Mouse (Mus musculus) left cerebral cortex, adult 11 months (tissue): ENCODE data around the gene Zscan21.

ENCODE experiments used
- DNase-seq: peaks from one replicate; pipeline ENCODE4 v3.0.0; 2022; ENCODE audit warnings: low spot score

Zscan21 gene

DNA sequence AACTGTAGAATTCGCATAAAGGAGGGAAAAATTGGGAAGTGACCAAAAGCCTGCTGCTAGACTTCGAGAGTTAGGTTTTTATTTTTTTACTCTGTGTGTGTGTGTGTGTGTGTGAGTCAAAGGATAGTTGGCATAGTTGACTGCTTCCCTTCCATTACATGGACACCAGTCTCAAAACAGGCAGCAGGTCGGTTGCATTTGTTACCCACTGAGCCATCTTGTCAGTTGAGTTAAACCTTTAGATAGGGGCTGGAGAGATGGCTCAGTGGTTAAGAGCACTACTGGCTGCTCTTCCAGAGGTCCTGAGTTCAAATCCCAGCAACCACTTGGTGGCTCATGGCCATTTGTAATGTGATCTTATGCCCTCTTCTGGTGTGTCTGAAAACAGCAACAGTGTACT, 1.3 kb downstream of the Zscan21 start:
- DNase-seq: no peak

DNA sequence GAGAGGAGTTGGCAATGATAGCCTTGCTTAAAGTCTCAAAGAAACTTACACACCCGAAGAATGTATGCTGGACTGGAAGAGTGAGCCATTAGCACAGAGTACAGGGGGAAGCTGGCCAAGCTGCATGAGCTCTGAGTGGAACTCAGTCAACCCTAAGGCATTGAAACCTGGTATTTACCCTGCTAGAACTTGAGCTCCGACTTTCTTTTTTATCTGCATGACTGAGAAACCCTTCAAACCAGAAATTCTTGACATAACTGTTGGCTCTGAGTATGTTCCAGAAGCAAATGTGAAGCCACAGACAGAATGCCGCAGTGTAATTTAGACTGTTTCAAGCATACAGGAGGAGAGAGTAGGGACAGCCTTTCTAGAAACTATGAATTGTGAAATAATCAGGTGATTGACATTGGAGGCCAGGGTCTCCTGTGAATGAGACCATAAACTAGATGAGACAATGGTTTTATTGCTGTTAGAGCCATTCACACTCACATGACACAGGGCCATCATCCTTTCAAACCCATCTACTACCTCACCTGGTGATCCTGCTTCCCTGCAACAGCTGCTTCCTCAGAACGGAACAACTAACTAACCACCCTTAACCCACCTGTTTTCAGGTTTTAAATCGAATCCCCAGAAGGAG, 15.8 kb downstream of the Zscan21 start:
- no peak for DNase-seq

DNA sequence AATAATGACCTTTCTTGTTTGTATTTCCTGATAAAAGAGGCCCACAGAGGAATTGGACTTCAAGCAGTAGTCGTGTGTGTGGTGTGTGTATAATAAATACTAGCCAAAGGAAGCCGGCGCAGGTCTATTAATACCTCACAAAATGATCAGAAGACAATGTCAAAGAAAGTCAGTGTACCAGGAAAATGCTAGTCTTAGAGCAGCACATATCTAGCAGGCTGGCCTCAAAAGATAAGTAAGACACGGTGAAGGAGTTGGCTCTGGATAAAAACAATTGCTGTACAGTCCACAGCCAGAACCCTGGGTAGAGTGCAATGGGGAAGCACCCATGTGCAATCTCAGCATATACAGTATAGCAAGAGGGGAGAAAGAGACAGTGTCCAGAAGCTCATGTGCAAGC, 20.6 kb downstream of the Zscan21 start:
- no peak for DNase-seq

DNA sequence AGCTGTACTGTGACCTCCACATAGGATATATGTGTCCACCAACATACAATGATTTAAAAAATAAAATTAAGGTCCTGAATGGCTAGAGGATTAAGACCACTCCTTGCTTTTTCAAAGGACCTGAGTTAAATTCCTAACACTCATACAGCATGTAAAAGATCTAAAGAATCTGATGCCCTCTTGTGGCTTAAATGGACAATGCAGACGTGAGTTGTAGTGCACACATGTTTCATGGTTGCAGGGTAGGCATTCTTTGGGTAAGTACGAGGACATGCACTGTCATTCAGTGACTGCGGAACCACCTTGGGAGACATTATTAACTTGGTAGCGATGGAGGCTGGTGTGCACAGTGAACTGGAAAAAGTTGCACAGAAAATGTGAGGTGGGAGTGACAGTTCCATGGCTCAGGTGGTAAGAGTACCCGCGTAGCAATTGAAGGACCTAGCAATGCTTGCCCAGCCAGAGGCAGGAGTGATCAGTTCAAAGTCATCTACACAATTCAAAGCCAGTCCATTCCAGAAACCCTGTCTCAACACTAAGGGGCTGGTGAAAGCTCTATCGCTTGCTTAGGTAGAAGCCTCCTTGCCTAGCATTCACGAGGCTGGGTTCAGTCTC, 21.3 kb downstream of the Zscan21 start:
- DNase-seq: no peak

DNA sequence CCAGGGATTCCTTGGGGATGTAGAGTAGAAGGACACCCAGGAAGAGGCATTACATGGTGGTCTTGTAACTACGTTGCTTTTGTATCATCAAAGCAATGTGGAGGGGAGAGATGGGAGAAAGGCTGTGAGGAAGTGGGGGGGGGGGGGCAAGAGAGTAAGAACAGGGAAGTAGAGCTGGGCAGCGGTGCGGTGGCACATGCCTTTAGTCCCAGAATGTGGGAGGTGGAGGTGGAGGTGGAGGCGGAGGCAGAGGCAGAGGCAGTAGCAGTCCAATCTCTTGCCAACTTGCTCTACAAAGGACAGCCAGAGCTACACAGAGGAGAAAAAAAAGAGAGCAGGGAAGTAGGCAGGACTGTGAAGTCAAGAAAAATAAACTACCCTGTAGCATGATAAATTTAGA, 21.9 kb downstream of the Zscan21 start:
- no peak for DNase-seq

DNA sequence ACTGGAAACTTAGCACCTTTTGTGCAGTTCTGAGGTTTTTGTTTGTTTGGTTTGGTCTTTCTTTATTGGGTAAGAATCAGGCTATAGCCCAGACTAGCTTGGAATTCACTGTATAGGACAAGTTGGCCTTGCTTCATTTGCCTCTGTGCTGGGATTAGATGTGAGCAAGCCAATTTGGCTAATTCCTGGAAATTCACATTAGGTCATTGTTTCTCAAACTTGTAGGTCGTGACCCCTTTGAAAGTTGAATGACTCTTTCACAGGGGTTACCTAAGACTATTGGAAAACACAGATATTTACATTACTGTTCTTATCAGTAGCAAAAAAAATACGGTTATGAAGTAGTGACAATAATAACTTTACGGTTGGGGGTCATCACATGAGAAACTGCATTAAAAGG, 37.7 kb downstream of the Zscan21 start:
- no peak for DNase-seq

DNA sequence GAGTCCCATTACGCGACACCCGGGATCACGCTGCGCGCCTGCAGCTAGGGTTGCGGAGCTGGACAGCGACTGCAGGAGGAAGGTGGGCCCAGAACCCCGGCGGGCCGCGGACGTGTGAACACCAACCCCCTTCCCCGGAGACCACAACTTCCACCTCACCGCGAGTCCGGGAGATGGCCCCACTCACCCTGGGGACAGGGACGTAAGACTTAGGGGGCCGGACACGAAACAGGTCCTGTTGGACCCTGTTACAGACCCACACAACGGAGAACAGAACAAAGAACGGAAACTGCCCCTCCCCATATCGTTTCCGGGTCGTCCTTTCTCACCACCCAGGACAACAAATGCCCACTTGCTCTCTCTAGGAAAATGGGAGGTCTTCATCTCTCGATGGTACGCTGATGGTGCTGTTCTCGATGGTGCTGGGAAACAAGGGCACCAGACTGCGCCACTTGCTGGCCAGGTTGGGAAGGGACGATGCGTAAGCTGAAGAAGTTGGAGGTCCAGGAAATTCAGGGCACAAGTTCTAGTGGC, 38.8 kb downstream of the Zscan21 start, which contains the start of gene Zfp113:
Gene Zfp113, minus strand, starts transcription at position 302 of the 534 bp plus-strand sequence.
- peak; percentile 89 for DNase-seq

DNA sequence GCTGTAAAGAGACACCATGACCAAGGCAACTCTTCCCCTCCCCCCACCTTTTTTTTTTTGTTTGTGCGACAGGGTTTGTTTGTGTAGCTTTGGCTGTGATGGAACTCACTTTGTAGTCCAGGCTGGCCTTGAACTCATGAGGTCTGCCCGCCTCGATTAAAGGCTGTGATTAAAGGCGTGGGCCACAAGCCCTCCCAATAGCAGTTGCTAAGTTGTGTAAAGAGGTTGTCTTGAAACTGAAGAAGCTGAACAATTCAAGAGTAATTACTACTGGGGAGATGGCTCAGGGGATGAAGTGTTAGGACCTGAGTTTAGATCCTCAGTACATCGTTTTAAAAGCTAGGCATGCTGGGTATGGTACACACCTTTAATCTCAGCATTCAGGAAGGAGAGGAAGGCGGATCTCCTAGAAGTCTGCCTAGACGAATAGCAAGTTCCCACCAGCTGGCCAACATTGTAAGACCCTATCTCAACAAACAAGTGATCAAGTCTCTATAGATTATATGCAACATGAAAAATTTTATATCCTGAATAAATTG, 43.6 kb downstream of the Zscan21 start:
- DNase-seq: no peak

DNA sequence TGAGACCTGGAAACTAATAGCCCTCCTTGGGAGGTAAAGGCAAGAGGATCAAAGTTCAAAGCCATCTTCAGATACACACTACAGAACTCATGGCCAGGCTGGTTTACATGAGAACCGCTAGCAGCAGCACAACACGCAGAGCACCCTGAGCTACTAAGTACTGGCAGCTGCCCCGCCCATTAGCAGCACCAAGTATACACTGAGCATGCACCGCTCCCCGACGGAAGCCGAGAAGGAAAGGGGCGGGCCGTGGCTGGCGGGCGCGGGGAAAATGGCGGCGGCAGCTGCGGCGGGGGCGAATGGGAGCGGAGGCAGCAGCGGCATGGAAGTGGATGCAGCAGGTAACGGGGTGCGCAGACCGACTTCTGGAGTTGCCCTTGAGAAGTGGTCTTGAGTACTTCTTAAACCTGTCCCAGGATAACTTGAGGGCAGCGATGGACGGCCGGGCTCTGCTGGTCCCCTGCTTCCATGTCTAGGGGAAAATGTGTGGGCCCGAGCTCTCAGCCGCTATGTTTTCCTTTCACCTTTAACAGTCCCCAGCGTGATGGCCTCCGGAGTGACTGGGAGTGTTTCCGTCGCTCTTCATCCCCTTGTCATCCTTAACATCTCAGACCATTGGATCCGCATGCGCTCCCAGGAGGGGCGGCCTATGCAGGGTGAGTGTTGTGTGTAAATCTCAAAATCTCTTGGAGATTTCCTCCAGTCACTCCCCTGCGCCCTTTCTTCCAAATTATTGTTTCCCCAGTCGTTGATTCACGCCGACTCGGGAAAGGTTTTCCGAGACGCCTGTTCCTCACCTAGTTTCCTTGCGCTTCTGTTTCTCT, 44.4 kb downstream of the Zscan21 start, which contains the start of gene Cops6:
Gene Cops6, plus strand, starts transcription at position 230 of the 824 bp plus-strand sequence.
- peak; percentile 84 for DNase-seq

DNA sequence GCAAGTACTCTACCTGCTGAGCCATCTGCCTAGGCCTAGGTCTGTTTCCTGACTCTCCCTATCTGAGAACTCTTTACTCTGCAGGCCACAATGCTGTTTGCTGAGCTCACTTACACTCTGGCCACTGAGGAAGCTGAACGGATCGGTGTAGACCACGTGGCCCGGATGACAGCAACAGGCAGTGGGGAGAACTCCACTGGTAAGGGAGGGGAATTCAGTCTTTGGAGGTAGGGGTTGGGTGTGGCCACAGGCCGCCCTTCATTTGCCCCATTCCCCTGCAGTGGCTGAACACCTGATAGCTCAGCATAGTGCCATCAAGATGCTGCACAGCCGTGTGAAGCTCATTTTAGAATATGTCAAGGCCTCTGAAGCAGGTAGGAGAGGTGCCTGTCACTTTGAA, 46.3 kb downstream of the Zscan21 start:
- DNase-seq: no peak

DNA sequence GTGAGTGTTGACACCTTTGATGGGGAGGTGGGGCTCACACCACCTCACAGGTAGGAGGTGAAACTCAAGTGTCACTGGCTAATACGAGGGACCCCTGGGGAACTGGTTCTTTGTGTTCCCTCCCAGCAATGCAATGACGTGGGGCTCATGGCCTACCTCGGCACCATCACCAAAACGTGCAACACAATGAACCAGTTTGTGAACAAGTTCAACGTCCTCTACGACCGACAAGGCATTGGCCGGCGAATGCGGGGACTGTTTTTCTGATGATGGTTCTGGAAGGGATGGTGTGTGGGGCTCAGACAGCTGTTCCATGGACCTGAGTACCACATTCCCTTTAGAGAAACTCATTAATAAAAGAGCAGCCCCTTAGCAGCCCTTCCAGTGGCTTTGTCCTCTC, 46.9 kb downstream of the Zscan21 start:
- DNase-seq: no peak

DNA sequence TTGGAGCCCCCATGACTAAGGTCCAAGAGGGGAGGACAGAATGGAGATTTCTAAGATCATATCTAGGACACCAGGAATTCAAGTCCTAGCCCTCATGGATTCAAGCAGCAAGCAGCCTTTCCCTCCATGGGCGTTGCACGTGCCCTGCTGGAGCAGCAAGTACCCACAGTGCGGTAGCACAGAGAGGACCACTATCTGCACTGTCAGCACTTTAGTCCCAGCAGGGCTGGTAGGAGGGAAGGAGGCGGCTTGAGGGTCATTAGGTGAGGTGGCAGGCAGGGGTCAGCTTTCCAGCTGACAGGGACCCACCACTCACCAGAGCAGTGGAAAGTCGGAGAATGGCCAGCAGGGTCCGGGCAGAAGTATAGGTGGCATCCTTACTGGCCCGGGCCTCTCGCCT, 48.9 kb downstream of the Zscan21 start:
- no peak for DNase-seq

DNA sequence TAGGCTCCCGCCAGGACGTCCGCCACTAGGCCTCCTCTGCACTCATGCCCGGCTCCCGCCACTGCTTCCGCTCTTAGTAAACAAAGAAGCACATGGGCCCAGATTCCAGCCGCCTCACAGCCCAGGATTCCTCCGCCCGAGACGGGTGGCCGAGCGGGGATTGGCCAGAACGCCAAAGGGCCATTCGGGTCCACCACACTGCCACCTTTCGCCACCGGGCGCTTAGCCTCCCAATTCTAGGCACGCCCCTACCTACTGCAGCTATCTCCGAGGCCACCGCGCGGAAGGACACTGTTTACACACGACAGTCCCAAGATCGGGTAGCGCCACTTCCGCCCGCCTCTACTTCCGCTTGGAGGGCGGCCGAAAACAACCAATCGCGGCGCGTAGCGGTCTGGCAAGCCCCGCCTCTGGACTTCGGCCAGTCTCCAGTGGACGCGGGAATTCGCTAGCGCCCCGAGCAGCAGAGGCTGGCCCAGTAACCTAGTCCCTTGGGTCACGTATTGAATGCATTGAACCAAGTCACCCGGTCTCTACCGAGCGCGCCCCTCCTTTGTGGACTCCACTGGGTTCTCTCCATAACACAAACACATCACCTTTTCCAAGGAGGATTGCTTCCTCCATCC, 54.3 kb downstream of the Zscan21 start:
- DNase-seq: peak; percentile 92

DNA sequence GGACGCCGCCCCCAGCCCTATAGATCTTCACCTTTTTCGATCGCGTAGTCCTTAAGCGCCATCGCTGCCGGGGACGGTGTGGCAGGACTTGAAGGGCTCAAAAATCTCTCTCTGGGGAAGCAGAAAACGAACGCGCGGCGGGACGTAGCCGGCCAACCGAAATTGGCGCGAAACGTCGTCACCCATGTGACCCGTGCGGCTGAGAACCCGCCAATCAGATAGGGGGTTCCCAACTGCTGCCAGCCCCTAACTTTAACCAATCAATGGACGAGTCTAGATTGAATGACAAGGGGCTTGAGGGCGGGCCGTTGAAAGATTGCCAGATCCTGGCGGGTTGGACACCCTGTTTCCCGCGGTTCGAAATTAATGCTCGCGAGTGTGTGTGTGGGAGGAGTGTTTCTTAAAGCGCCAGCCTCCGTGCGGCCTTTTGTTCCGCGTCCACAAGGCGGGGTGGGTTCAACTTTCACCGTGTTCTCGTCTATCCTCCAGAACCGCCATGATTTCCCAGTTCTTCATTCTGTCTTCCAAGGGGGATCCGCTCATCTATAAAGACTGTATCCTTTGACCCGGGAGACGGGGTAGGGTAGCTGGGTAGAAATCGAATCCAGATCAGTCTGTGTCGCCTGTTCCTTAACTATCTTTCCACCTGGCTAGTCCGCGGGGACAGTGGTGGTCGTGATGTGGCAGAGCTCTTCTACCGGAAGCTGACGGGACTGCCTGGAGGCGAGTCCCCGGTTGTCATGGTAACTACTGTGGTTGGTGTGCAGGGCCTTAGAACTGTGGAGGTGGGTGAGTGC, 55.2 kb downstream of the Zscan21 start, which contains the start of the genes Ap4m1 and Mcm7:
Gene Ap4m1, plus strand, starts transcription at position 308 of the 797 bp plus-strand sequence.
Gene Mcm7, minus strand, starts transcription at position 728 of the 797 bp plus-strand sequence.
- peak; percentile 95 for DNase-seq

DNA sequence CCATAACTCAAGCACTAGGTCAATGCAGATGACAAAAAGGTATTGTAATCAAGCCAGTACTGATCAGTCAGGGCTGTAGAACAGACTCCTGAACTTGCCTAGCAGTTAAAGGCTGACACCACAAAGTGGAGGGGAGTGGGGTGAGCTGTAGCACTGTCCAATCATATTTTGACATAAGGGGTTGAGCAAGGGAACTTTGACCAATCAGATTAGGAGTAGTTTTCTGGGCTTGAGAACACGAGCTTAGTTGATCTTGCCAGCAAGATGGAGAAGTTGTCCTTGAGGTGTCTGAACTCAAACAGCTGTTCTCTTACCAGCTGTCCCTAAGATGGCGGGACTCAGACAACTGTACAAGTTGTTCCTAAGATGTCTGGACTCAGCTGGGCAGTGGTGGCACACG, 56.5 kb downstream of the Zscan21 start:
- DNase-seq: no peak
